Mouse (Mus musculus): ENCODE data around the gene Runx2. TPM values are rescaled to one million over a fixed set of nuclear protein-coding genes. Genes with fewer than 3 reads are reported as not detected.

Runx2 gene
- polyA plus RNA-seq, 1 experiment from 2014 or later: 0.34 TPM

DNA sequence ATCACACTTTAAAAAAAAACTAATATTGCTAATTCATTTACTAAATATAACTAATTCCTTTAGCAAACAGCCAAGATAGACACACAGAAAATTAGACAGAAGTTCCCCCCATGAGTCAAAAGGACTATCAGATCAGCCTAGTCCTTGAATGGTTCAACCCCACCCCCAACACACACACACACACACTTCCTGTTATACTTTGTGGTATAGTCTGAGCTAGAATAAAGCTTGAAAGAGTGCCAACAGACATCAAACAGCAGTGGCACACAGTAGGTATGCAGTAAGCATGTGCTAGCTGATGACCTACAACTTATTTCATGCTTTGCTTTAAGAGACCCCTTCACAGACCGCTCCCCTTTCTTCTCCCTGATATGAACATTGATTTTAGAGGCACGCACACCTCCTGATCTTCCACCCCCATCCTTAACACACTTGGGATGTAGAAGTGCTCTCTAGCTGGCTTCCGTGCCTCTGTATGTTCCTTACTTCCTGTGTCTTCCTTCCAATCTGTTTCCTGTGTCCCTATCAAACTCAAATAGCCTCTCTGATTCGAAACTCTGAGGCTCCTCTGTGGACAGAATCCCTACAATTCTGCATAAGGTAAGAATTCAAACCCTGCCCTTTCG is 124.1 kb downstream of the Runx2 start:
- WGBS (ENCODE audit: insufficient replicate concordance): 62% methylated on average over 5 of the region's 5 CpGs
- Histone ChIP-seq H3K9ac (replicated peaks) (no peak overlapping the region), H3K4me1 (ENCODE audit: insufficient read depth) (peaks cover 6% of the 10 kb centered on the region; the same call in 1 of the 2 replicates), H3K27me3 (ENCODE audit: insufficient read depth, low read length) (no peaks in the 10 kb centered on the region), H3K9me3 (ENCODE audit: low read length) (no peaks in the 10 kb centered on the region), H3K4me3 (ENCODE audit: low read depth, low read length) (no peak overlapping the region), H3K4me2 (ENCODE audit: low read depth, low read length) (no peak overlapping the region), H3K36me3 (replicated peaks; ENCODE audit: insufficient read depth, low read length) (no peaks in the 10 kb centered on the region), H3K27ac (ENCODE audit: low read depth) (no peak overlapping the region)
- DNase-seq (no peak), ATAC-seq (no peak)
- TF ChIP-seq CTCF (IDR thresholded peaks at IDR 0.05; ENCODE audit: low read depth): no peak
- TF ChIP-seq EP300 (IDR thresholded peaks at IDR 0.05; ENCODE audit: low read depth): no peak

DNA sequence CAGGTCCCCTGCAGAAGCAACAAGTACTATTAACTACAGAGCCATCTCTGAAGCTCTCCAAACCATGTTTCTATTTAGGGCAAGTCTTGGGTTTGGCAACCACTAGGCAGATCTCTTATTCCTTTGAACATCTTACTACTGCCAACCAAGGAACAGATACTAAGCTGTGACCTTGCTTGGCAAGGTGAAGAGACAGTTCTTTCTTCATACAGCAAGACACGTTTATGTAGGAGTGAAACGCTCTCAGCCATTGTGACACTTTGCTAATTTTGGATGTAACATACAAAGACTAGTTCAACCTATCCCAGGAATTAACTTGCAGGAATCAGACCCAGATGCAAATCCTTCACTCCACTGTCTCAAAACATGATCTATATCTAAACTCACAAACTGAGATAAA is 126.3 kb downstream of the Runx2 start:
- Histone ChIP-seq H3K9me3 (ENCODE audit: low read length) (no peaks in the 10 kb centered on the region), H3K36me3 (replicated peaks; ENCODE audit: insufficient read depth, low read length) (no peaks in the 10 kb centered on the region), H3K27ac (ENCODE audit: low read depth) (no peak overlapping the region), H3K4me1 (ENCODE audit: insufficient read depth) (peaks cover 6% of the 10 kb centered on the region; the same call in 1 of the 2 replicates), H3K4me3 (ENCODE audit: low read depth, low read length) (no peak overlapping the region), H3K27me3 (ENCODE audit: insufficient read depth, low read length) (no peaks in the 10 kb centered on the region), H3K4me2 (ENCODE audit: low read depth, low read length) (no peak overlapping the region), H3K9ac (replicated peaks) (no peak overlapping the region)
- TF ChIP-seq EP300 (IDR thresholded peaks at IDR 0.05; ENCODE audit: low read depth) (no peak), CTCF (IDR thresholded peaks at IDR 0.05; ENCODE audit: low read depth) (no peak)
- WGBS (ENCODE audit: insufficient replicate concordance): 65% methylated on average over 2 of the region's 2 CpGs
- DNase-seq: no peak
- ATAC-seq: no peak

DNA sequence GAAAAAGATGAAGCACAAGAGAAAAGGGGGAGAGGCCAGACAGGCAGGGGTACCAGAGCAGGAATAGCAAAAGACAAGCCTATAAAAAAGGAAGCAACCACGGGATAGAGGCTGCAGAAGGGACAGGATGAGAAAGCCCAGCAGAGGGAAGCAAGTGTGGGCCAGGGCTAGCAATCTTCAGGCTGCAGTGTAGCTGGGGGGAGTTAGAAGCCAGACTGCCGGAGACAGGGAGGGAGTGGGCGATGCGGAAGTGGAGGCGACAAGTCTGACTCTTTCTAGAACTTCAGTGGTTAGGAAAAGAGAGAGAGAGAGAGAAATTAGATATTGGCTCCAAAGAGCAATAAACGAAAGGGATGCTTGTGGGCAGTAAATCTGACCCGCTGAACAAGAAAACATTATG is 129.1 kb downstream of the Runx2 start:
- H3K27ac ChIP-seq (ENCODE audit: low read depth): no peak overlapping the region
- H3K4me1 ChIP-seq (ENCODE audit: insufficient read depth): peaks cover 2% of the 10 kb centered on the region; the same call in 1 of the 2 replicates
- no peaks in the 10 kb centered on the region for H3K27me3 ChIP-seq (ENCODE audit: insufficient read depth, low read length)
- no peak overlapping the region for H3K4me3 ChIP-seq (ENCODE audit: low read depth, low read length)
- TF ChIP-seq EP300 (IDR thresholded peaks at IDR 0.05; ENCODE audit: low read depth): no peak
- TF ChIP-seq CTCF (IDR thresholded peaks at IDR 0.05; ENCODE audit: low read depth): no peak
- DNase-seq (no peak), ATAC-seq (no peak)
- H3K4me2 ChIP-seq (ENCODE audit: low read depth, low read length): no peak overlapping the region
- WGBS (ENCODE audit: insufficient replicate concordance): 34% methylated on average over 7 of the region's 7 CpGs
- no peaks in the 10 kb centered on the region for H3K36me3 ChIP-seq (replicated peaks; ENCODE audit: insufficient read depth, low read length)
- H3K9me3 ChIP-seq (ENCODE audit: low read length): no peaks in the 10 kb centered on the region
- no peak overlapping the region for H3K9ac ChIP-seq (replicated peaks)

DNA sequence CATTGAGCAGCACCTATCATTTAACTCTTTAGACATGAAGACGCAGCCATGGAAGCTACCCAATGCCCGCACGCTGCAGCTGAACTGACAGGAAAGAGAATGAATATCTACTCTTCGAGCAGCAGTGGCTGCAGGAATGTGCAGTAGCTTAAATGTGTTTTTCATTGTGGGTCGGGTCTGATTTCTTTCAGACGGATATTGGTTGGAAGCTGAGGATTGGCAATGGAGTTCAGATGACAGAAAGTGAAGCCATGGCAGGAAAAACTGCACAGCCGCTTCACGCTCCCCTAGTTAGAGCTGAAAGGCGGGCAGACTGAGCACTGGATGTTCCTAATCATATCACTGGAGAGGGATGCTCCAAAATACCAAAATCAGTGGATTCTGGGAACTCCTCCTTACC is 131.6 kb downstream of the Runx2 start:
- Histone ChIP-seq H3K4me3 (ENCODE audit: low read depth, low read length) (no peak overlapping the region), H3K4me1 (ENCODE audit: insufficient read depth) (no peaks in the 10 kb centered on the region), H3K27me3 (ENCODE audit: insufficient read depth, low read length) (no peaks in the 10 kb centered on the region), H3K27ac (ENCODE audit: low read depth) (no peak overlapping the region), H3K36me3 (replicated peaks; ENCODE audit: insufficient read depth, low read length) (no peaks in the 10 kb centered on the region), H3K4me2 (ENCODE audit: low read depth, low read length) (no peak overlapping the region), H3K9ac (replicated peaks) (no peak overlapping the region), H3K9me3 (ENCODE audit: low read length) (no peaks in the 10 kb centered on the region; the same call in 1 of the 2 replicates)
- no peak for ATAC-seq
- WGBS (ENCODE audit: insufficient replicate concordance): 79% methylated on average over 9 of the region's 9 CpGs
- no peak for TF ChIP-seq EP300 (IDR thresholded peaks at IDR 0.05; ENCODE audit: low read depth)
- TF ChIP-seq CTCF (IDR thresholded peaks at IDR 0.05; ENCODE audit: low read depth): no peak
- DNase-seq: no peak

DNA sequence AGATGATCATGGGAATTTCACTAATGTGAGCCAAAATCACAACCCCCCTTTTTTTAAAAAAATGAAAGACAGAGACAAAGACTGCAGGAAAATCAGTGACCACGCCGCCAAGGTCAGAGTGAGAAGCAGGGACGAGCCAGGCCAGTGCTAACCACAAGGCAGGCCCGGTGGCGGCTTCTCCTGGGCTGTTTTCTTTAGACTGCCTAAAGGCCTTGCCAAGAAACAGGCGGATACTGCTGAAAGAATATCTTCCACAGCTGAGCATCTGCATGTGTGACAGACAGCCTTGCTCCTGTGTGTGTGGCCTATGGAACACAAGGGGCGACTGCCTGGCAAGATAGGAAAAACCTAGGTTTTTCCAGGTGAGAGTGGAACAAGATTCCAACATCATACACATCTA is 136.8 kb downstream of the Runx2 start:
- Histone ChIP-seq H3K9ac (replicated peaks) (no peak overlapping the region), H3K4me2 (ENCODE audit: low read depth, low read length) (no peak overlapping the region), H3K36me3 (replicated peaks; ENCODE audit: insufficient read depth, low read length) (no peaks in the 10 kb centered on the region), H3K9me3 (ENCODE audit: low read length) (no peaks in the 10 kb centered on the region; the same call in 1 of the 2 replicates), H3K27me3 (ENCODE audit: insufficient read depth, low read length) (no peaks in the 10 kb centered on the region), H3K27ac (ENCODE audit: low read depth) (no peak overlapping the region), H3K4me3 (ENCODE audit: low read depth, low read length) (no peak overlapping the region), H3K4me1 (ENCODE audit: insufficient read depth) (peaks cover 4% of the 10 kb centered on the region; the same call in 1 of the 2 replicates)
- 63% methylated on average over 7 of the region's 7 CpGs for WGBS (ENCODE audit: insufficient replicate concordance)
- DNase-seq (no peak), ATAC-seq (no peak)
- no peak for TF ChIP-seq EP300 (IDR thresholded peaks at IDR 0.05; ENCODE audit: low read depth)
- TF ChIP-seq CTCF (IDR thresholded peaks at IDR 0.05; ENCODE audit: low read depth): no peak

DNA sequence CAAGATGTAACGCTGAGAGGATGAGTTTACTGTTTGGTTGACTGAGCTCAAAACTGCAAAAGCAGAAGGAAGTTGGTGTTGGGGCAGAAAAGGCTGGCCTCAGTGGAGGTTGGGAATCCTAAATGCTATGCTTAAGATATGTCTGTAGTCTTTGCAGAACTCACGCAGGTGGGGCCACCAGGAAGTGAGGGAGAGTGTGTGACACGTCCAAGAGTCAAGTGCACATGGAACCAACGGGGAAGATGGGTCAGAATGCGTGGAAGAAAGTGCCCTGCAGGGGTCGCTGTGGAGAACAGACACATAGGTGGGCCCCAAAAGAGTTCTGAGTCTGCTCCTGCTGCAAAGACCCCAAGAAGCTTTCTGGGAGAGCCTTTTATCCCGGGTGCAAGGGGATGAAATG is 141.8 kb downstream of the Runx2 start:
- no peak for TF ChIP-seq EP300 (IDR thresholded peaks at IDR 0.05; ENCODE audit: low read depth)
- TF ChIP-seq CTCF (IDR thresholded peaks at IDR 0.05; ENCODE audit: low read depth): peak; percentile 68
- WGBS (ENCODE audit: insufficient replicate concordance): 33% methylated on average over 7 of the region's 7 CpGs
- DNase-seq (peak; percentile 70), ATAC-seq (peak; percentile 28)
- Histone ChIP-seq H3K36me3 (replicated peaks; ENCODE audit: insufficient read depth, low read length) (no peaks in the 10 kb centered on the region), H3K9ac (replicated peaks) (no peak overlapping the region), H3K4me3 (ENCODE audit: low read depth, low read length) (no peak overlapping the region), H3K9me3 (ENCODE audit: low read length) (no peaks in the 10 kb centered on the region), H3K27ac (ENCODE audit: low read depth) (peak overlapping the region; percentile 63), H3K27me3 (ENCODE audit: insufficient read depth, low read length) (no peaks in the 10 kb centered on the region), H3K4me2 (ENCODE audit: low read depth, low read length) (peak overlapping the region; percentile 31; the same call in 1 of the 2 replicates), H3K4me1 (ENCODE audit: insufficient read depth) (peaks cover 10% of the 10 kb centered on the region)
